Mouse (Mus musculus) stomach, postnatal 0 days (tissue): Measurements from ENCODE around the gene Hltf.
"Not testable (repeated sequence)": the region's sequence is repeated elsewhere in the genome, so short reads cannot be mapped to it uniquely, and the experiment has no call there.

ENCODE experiments used
- CTCF ChIP-seq: IDR thresholded peaks from 2 replicates; pipeline ENCODE4 v1.5.1; 2016; ENCODE audit warnings: antibody characterized with exemption, low read depth, mild to moderate bottlenecking, moderate library complexity
- EP300 ChIP-seq: optimal IDR thresholded peaks from 2 replicates; pipeline ENCODE3; 2016; ENCODE audit warnings: antibody characterized with exemption

- not testable (repeated sequence) for TF ChIP-seq CTCF, EP300
These were observed 64.0 kb downstream of the Hltf start for GRCm38 (mm10) chr3:20121582-20121981.
